Mouse (Mus musculus): ENCODE results near the gene Gar1. TPM values are rescaled to one million over a fixed set of nuclear protein-coding genes. Genes with fewer than 3 reads are reported as not detected.
A peak's percentile ranks its signal among the peaks of the same experiment; 100 is the strongest.

Gene Gar1
- 10 to 100 TPM; 48.6 to 54.7 TPM for total RNA-seq (2021)
- long read RNA-seq, experiment 1, transcript Gar1-201 (7 exons, 1,271 nt): major isoform, 33 of 49 reads
- long read RNA-seq, experiment 1, partial matches to known transcripts: 6 of 49 reads
- long read RNA-seq, experiment 1, other reads (novel, unspliced or antisense): 9 of 49 reads
- long read RNA-seq, experiment 2, transcript Gar1-201 (7 exons, 1,271 nt): major isoform, 7 of 10 reads
- long read RNA-seq, experiment 2, partial matches to known transcripts: 2 of 10 reads
- long read RNA-seq, experiment 2, other reads (novel, unspliced or antisense): 1 of 10 reads

DNA sequence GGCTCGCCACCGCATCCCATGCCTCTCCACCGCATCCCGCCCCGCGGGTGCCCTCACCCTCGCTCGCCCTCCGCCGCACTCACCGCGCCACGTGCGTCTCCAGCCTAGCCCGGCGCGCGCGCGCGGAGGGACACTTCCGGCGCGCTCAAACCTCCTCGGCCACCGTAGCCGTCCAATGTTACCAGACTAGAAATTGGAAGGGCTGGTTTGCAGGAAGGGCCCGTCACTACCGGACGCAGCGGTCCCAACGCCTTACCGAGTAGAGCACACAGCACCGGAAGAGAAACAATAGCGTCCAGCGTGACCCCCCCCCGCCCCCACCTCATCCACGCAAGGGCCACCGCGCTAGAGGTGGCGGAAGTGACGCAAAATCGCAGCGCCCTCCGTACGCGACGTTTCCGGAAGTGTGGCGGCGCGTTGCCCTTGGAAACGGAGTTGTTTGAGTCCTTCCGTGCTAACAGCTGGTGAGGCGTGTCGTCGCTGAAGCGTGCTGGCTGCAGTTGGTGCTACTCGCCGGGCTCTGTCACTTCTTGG lies at the start of gene Gar1:
TSS of gene Gar1 (minus strand) at position 362 of the 534 bp plus-strand sequence.
- peak; percentile 95 for DNase-seq

DNA sequence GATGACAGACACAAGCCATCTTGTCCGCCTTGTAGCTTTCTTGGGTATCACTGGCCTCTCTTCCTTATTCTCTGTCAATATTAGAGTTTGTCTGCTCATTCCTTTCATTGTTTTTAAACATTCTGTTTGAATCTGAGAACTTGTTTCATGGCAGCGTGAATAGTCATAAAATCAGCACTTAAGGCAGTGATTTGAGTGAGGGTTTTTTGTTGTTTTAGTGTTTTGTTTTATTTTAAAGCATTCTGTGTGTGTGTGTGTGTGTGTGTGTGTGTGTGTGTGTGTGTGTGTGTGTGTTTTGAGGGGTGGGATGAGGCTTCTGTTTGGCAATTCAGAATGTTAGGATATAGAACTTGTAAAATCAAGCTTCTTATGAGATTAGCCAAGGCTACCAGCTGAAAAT lies 48.7 kb upstream of the Gar1 start:
- no peak for DNase-seq

DNA sequence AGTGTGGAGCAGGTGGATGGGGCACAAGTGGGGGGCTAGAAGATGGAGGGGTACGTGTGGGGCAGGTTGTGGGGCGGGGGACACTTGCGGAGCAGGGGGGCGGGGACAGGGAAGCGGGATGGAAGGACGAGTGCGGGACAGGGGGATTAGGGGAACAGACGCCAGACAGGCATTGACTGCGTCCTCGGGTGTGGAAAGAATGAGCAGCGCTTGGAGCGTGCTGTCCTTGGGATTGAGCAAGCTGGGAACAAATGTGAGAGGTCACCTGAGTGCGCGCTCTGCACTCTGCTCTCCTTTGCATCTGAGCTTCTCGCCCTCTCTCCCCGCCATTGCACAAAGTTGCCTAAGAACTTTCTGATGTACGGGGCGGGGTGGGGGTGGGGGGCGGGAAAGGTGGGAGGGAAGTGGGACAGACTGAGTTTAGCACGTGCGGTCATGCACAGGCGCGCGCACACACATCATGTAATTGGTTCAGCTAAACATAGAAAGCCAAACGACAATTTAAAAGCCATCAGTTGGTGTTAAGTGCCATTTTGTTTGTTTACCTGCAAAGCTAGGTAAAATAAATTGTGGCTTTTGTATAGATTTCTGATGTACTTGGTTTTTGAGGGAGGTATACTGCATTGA lies 48.0 kb upstream of the Gar1 start:
- peak; percentile 72 to 74 for DNase-seq

DNA sequence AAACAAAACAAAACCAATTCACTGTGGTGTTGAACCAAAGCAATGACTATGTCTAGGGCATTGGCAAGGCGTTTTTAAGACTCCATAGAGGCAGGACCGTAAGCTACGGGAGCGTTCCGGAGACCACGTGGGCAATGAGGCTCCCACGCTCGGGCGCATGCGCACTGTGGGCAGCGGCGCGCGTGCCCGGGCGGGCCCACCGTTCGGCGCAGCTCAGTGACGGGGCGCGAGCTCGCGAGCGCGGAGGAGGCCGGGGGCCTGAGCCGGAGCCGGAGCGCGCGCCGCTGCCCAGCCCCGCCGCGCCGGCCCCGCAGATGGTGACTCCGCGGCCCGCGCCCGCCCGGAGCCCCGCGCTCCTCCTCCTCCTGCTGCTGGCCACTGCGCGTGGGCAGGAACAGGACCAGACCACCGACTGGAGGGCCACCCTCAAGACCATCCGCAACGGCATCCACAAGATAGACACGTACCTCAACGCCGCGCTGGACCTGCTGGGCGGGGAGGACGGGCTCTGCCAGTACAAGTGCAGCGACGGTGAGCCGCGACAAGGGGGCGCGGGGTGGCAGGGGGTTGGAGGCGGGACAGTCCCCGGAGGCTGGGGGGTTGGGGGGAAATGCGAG lies 47.3 kb upstream of the Gar1 start, which contains the start of gene Pla2g12a:
TSS of gene Pla2g12a (plus strand) at position 202 of the 617 bp plus-strand sequence.
- DNase-seq: peak; percentile 95 to 96

DNA sequence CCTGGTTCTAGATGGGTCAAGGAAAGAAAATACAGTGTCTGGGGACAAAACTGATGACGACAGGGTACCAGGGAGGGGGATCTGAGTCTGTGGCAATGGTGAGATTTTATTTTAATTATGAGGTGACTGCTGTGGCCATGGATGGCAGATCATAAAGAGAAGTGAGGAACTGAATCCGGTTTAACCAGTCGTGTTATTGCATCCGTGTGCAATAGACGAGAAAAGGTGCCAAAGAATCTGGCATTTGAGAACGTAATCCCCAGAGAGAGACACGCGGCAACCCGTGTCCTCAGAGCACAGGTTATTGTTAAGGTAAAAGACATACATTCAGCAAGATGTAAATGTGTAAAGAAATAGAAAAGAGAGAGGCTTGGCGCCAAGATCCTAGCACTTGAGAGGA lies 46.1 kb upstream of the Gar1 start:
- DNase-seq: no peak

DNA sequence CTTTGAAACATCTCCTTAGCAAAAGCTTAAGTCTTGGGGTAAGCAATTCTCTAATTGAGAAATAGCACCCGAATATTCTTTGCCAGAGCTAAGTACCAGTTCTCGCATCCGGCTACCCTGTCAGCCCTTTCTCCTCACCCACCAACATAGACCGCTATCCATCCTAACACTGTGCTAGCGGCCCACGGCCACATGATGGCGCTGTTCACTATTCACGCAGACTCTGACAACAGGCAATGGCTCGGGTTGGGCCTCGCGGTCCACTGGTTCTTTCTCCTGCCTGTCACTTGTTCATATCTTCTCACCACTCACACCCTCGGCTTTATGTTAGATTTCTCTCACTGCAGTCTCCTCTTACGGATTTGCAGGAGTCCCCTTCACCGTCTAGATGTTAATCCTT lies 32.5 kb upstream of the Gar1 start:
- DNase-seq: peak; percentile 74 to 76

DNA sequence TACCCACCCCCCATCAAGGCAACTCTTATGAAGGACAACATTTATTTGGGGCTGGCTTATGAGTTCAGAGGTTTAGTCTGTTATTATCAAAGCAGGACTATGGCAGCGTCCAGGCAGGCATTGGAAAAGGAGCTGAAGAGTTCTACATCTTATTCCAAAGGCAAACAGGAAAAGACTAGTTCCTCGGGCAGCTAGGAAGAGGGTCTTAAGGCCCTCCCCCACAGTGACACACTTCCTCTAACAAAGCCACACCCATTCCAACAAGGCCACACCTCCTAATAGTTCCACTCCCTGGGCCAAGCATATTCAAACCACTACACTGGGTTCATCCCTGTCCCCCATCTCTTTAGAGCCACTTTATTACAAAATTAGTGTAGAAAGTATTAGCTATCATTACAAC lies 31.4 kb upstream of the Gar1 start:
- no peak for DNase-seq

DNA sequence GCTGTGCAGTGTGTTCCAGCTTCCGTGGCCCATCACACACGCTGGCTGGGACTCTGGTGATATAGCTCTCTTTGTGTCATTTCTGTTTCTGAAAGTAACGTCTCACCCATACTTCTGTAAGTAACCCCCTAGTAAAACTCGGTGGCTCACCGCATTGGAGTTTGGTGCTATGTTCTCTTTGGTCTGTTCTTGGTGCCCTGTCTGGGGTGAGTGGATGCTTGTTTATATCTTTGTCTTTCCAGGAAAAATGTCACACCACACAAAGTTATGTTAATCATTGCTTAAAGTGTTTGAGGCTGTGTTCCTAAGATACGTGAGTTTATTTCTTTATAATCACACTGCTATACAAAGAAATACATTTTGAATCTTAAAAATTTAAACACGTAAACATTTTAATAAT lies 15.7 kb upstream of the Gar1 start:
- no peak for DNase-seq

DNA sequence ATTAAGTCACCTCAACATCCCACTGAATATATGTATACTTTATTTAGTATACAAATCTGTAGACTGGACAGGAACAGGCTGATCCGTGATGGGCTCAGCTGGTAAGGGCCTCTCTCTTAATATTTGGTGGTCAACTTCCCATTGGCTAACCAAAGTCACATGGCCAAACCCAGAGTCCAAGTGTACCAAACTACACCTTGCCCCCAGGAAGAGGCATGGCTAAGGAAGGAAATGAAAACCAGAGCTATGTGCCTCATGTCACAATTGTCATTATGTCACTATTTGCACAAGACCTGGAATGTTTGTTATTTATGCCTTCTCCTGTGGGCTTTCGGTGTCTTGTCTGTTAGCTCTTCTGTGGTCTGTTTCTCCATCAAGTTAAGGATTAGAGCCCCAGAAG lies 14.7 kb upstream of the Gar1 start:
- no peak for DNase-seq

DNA sequence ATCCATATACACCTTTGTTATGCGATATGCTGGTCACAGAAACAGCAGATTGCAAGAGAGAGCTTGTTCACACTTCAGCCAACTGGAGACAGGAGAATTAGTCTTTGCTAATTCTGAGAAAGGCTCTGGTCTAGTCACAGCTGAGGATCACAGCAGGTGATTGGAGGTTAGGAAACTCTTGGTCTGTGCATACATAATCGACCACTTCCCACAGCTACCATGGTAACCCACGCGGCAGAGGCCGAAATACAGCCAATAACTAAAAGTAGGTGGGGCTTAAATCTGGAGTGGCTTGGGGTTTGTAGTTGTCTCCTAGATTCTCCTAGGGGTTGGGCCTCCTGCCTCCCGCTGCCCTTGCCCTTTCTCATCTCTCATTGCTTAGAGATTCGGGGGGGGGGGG lies 6.8 kb upstream of the Gar1 start:
- no peak for DNase-seq

DNA sequence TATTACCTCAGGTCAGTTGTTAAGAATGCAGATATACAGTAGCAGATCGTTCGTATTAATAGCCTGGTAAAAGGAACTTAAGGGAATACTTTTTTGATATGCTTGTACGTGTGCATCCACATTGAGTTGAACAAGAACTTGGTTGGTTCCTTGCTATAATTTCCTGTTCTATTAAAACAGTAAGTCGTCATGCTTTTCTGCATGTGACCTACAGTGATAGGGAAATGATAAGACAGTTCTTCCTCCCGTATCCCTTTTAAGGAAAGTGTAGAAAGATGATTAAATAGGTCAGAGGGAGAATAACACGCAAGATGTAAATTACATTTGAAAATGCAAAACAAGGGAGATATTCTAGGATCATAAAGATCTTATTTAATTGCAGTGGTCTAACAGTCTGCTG lies 5.8 kb upstream of the Gar1 start:
- DNase-seq: no peak

DNA sequence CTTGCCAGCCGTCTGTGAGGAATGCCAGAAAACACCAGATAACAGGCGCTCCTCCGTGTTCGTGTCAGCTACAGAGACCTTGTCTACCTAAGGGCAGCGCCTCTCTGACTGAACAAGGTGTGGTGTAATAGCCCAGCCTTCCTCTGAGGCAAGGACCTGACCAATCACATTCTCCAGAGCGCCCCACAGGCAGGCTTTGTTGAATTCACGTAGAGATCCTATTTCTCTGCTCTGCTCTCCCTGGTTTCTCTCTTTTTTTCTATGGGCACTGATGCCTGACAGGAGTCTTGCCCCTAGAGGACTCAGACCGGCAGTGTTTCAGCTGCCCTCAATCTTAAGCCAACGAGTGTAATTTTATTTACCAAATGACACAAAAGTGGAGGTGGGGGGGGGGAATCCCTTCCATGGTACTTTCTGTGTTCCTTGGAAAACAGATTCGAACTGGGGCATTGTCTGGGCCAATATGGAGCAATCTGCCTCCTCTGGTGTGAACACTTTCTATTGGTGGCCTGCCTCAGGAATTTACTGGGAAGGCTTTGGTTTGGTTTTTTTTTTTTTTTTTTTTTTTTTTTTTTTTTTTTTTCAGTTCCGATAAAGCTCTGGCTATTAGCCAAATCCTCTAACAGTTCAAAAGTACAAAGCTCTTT lies 5.0 kb upstream of the Gar1 start:
- no peak for DNase-seq

DNA sequence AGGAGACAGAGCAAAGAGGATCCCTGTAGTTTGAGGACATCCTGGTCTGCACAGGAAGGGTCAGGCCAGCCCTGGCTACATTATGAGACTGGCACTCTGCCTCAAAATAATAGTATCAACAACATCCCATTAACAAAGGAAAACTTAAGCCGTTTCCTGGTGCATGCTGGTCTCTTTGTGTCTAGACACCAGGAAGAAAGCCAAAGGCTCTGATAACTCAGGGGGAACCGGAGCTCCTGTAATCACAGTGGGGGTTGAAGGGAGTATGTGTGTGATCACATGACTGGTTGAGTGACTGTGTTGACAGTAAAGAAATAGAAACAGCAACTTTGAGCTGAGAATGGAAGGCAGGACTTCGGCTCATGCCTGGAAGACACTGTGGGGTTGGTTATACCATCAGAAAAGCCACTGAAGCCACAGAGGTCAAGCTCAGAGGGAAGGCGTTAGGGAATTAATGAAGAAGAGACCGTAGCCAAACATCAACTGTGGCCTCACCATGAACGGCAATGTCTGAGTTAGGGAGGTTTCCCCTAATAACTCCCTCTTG lies 4.3 kb upstream of the Gar1 start, which contains the start of gene Cfi:
TSS of gene Cfi (plus strand) at position 497 of the 547 bp plus-strand sequence.
- DNase-seq: no peak

DNA sequence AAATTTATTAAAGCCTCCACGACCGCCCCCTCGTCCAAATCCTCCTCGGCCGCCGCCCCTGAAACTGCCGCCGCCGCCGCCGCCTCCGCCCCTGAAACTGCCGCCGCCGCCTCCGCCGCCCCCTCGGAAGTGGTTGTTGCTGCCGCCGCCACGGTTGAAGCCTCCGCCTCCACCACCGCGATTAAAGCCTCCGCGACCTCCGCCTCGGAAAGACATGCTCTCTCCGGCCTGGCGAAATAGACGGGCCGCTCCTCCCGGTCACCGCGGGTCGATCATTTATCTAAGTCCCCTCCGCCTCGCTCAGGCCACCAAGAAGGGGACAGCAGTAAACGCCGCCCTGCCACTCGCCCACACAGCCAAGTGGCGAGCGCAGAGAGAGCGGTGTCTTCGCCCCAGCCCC lies 570 bp downstream of the Gar1 start:
- peak; percentile 50 to 61 for DNase-seq

DNA sequence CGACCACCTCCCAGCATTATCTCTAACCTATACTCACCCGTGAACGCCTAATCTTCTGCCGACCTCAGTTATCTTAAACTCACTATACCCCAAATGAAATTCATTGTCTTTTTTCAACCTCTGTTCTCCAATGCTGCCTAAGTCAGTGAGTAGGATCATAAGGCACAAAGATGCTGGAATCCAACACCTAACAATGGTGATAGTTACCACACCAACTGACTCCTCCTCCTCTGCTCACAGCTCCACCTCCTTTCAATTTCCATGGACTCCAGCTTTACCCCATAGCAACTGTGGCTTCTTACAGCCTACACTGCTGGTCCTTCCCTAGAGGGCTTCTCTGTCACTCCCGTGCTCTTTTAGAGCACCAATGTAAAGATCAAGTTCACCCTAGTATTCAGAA lies 3.5 kb downstream of the Gar1 start:
- no peak for DNase-seq

DNA sequence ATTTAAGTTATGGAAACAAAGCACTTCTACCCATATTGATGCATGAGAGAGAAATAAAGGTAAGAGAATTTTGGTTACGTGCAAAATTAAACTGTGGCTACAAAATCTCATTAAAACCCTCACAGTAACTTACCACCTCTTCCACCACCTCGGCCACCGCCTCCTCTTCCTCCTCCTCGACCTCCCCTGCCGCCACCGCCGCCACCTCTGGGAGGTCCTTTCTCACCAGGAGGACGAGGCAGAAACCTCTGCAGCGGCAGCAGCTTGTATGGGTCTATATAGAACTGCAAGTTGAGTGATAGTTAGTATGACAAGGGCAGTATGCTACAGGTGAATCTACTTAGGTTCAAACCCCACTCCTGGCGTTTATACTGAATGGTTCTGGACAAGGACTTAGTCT lies 4.5 kb downstream of the Gar1 start:
- DNase-seq: no peak

DNA sequence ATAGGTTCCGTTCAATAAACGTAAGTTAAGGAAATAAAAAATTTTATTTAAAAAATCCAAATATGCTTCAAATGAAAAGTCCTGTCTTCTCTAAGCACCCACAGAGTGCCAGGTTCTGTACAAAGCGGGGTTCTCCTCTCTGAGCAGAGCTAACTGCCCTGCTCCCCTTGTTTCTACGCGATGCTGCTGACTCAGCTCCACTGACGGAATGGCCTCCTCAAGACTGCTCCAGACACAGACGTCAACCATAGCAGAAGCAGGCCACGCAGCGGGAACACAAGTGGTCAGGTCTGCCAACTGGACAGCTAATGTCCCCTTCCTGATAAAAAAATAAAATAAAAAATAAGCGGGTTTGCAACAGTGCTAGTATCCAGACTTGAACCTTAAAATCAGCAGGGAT lies 6.3 kb downstream of the Gar1 start:
- DNase-seq: no peak

DNA sequence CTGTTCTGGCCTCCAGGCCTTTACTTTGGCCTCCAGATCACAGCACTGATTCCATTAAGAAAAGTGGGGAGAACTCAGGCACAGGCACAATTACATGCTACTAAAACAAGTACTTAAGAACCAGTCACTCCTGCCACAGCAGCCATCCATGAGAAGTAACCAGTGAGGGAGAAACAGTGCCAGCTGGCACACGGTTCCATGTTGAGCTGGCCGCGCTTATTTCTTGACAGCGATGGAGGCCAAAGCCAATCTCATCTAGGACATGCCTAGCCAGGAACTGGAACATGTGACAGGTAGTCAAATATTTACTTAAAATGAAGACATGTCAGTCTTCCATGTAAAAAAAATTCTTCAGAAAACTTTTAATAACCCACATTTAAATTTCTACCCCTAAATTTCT lies 7.0 kb downstream of the Gar1 start:
- peak in 1 of 2 experiments; percentile 15 for DNase-seq

DNA sequence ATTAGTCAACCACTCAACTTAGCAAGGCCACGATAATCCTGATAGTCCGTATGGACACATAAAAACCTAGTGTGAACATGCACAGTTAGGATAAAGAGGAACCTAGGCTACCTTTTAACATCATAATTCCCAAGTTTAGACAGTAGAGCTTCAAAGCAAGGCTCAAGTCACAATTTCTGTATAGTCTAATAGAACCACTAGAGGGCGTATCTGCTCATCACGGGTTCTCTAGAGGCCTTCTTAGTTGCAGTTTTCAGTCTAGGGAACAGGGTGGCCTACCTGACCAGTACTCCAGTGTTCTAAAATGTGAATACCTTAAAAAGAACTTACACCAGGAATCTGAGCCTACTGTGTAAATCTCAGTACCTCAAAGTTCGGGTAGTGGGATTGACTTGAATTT lies 7.9 kb downstream of the Gar1 start:
- no peak for DNase-seq

DNA sequence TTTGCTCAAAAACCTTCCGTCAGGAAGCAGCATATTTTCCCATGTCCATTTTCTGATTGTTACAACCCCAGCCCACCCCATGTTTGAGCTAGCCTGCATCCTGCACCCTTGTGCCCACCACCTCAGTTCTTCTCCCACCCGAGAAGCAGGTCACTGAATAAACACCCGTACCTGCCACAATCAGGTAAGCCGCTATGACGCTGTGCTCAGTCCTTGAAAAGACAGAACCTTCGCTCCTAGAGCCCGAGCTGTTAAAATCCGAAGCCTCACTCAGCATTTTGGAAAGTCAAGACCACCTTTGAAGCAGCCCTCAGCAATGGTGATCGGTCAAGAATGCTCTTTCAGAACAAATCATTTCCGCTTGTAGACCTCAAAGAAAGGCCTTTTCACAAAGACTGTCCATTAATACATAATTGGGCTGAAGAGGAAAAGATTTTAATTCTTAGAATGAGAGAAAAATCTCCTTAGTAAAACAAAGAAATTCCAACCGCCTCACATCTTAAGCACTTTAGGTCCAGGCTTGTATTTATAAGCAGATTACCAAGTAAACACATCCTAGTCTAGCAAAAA lies 8.9 kb downstream of the Gar1 start, which contains the start of gene Rrh:
TSS of gene Rrh (minus strand) at position 382 of the 570 bp plus-strand sequence.
- DNase-seq: no peak

DNA sequence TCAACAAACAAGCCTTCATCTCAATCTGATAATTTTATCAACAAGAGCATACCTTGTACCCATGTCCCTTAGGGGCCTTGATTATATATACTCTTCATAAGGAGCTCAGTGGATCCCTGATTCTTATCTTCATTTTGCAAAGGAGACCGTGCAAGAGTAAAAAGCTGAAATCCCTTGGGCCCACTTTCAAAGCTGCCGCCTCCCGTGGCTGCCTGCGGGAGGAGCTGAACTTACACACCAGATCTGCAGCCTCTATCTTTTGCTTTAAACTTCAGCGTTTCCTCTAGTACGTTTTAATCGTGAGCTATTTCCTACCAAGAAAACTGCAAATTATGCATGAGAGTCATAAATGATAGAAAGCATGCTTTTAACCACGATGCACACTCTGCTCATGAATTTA lies 9.5 kb downstream of the Gar1 start:
- peak in 1 of 2 experiments; percentile 39 for DNase-seq

DNA sequence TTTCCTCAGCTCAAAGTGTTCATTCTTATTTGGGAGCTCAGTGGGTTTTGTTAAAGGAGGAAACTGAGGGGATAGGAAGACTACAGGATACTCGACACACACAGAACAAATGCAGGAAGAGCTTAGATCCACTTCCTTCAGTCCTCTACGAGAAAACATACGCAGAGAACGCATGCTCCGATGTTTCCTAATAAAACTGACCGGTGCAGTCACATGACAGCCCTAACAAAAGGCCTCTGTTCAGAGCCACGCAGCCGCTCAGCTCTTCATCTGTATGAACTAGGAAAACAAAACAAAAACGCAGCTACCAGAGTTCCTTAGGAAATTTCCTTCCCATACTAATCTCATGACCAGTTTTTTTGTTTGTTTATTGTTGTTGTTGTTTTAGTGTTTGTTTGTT lies 10.3 kb downstream of the Gar1 start:
- no peak for DNase-seq
